Mouse (Mus musculus): Measurements from ENCODE around the gene Nusap1. TPM values are rescaled to one million over a fixed set of nuclear protein-coding genes. Genes with fewer than 3 reads are reported as not detected.
"Not testable (repeated sequence)": the region's sequence is repeated elsewhere in the genome, so short reads cannot be mapped to it uniquely, and the experiment has no call there.

Gene Nusap1
- total and polyA plus RNA-seq, 3 experiments = 2.2 to 138 (median 54.7) TPM

GRCm38 (mm10) chr2:119591247-119591646 is 26.9 kb upstream of the Nusap1 start:
- Histone ChIP-seq H3K27me3 (ENCODE audit: insufficient read depth, low read length) (no peaks in the 10 kb centered on the region), H3K4me3 (ENCODE audit: low read depth, low read length) (no peak overlapping the region), H3K4me1 (ENCODE audit: insufficient read depth, low read depth, low read length) (peaks cover 14% of the 10 kb centered on the region), H3K9me3 (replicated peaks) (peaks cover 4% of the 10 kb centered on the region), H3K36me3 (replicated peaks) (peaks cover 7% of the 10 kb centered on the region)
- no peak for TF ChIP-seq GATA1 (IDR thresholded peaks at IDR 0.05; ENCODE audit: borderline replicate concordance, low read length)
- DNase-seq (ENCODE audit: low spot score) (no peak), ATAC-seq (ENCODE audit: extremely low read depth, insufficient number of reproducible peaks, low FRiP score, poor library complexity, severe bottlenecking) (no peak)

GRCm38 (mm10) chr2:119593765-119594112 is 24.4 kb upstream of the Nusap1 start:
- Histone ChIP-seq H3K9me3 (replicated peaks) (peaks cover under 1% of the 10 kb centered on the region; the same call in 1 of the 2 replicates), H3K27me3 (ENCODE audit: insufficient read depth, low read length) (no peaks in the 10 kb centered on the region), H3K36me3 (replicated peaks) (peaks cover 24% of the 10 kb centered on the region), H3K4me3 (ENCODE audit: low read depth, low read length) (peak overlapping the region; percentile 99; the same call in 1 of the 2 replicates), H3K4me1 (ENCODE audit: insufficient read depth, low read depth, low read length) (peaks cover 24% of the 10 kb centered on the region)
- DNase-seq (ENCODE audit: low spot score) = no peak
- TF ChIP-seq GATA1 (IDR thresholded peaks at IDR 0.05; ENCODE audit: borderline replicate concordance, low read length) (no peak), CTCF (IDR thresholded peaks at IDR 0.05; ENCODE audit: low read depth, low read length) (no peak), TAL1 (conservative IDR thresholded peaks at IDR 0.05; ENCODE audit: low read depth, low read length) (no peak), POLR2AphosphoS5 (IDR thresholded peaks at IDR 0.05; ENCODE audit: insufficient replicate concordance, low read depth, low read length) (no peak), GATA2 (IDR thresholded peaks at IDR 0.05; ENCODE audit: borderline replicate concordance, low read depth, low read length) (no peak)
- ATAC-seq (ENCODE audit: extremely low read depth, insufficient number of reproducible peaks, low FRiP score, poor library complexity, severe bottlenecking) = no peak

- peak overlapping the region; percentile 99 for H3K4me3 ChIP-seq (ENCODE audit: low read depth, low read length)
- H3K9me3 ChIP-seq (replicated peaks) = no peaks in the 10 kb centered on the region
- no peaks in the 10 kb centered on the region for H3K27me3 ChIP-seq (ENCODE audit: insufficient read depth, low read length)
- peaks cover 30% of the 10 kb centered on the region for H3K36me3 ChIP-seq (replicated peaks)
- H3K4me1 ChIP-seq (ENCODE audit: insufficient read depth, low read depth, low read length) = peaks cover 25% of the 10 kb centered on the region
- no peak for TF ChIP-seq POLR2AphosphoS5 (IDR thresholded peaks at IDR 0.05; ENCODE audit: insufficient replicate concordance, low read depth, low read length)
- no peak for TF ChIP-seq CTCF (IDR thresholded peaks at IDR 0.05; ENCODE audit: low read depth, low read length)
- no peak for TF ChIP-seq GATA2 (IDR thresholded peaks at IDR 0.05; ENCODE audit: borderline replicate concordance, low read depth, low read length)
- TF ChIP-seq GATA1 (IDR thresholded peaks at IDR 0.05; ENCODE audit: borderline replicate concordance, low read length) = no peak
- TF ChIP-seq TAL1 (conservative IDR thresholded peaks at IDR 0.05; ENCODE audit: low read depth, low read length) = no peak
- ATAC-seq (ENCODE audit: extremely low read depth, insufficient number of reproducible peaks, low FRiP score, poor library complexity, severe bottlenecking) (peak; percentile 98), DNase-seq (ENCODE audit: low spot score) (peak; percentile 84)
Observed at GRCm38 (mm10) chr2:119594113-119594981, 23.8 kb upstream of the Nusap1 start.

GRCm38 (mm10) chr2:119595308-119595707 is 22.8 kb upstream of the Nusap1 start:
- Histone ChIP-seq H3K9me3 (replicated peaks) (no peaks in the 10 kb centered on the region), H3K27me3 (ENCODE audit: insufficient read depth, low read length) (no peaks in the 10 kb centered on the region), H3K4me1 (ENCODE audit: insufficient read depth, low read depth, low read length) (peaks cover 30% of the 10 kb centered on the region), H3K36me3 (replicated peaks) (peaks cover 37% of the 10 kb centered on the region), H3K4me3 (ENCODE audit: low read depth, low read length) (peak overlapping the region; percentile 99)
- DNase-seq (ENCODE audit: low spot score) = no peak
- TF ChIP-seq GATA2 (IDR thresholded peaks at IDR 0.05; ENCODE audit: borderline replicate concordance, low read depth, low read length) (no peak), POLR2AphosphoS5 (IDR thresholded peaks at IDR 0.05; ENCODE audit: insufficient replicate concordance, low read depth, low read length) (no peak), CTCF (IDR thresholded peaks at IDR 0.05; ENCODE audit: low read depth, low read length) (no peak), TAL1 (conservative IDR thresholded peaks at IDR 0.05; ENCODE audit: low read depth, low read length) (no peak), GATA1 (IDR thresholded peaks at IDR 0.05; ENCODE audit: borderline replicate concordance, low read length) (no peak)
- no peak for ATAC-seq (ENCODE audit: extremely low read depth, insufficient number of reproducible peaks, low FRiP score, poor library complexity, severe bottlenecking)

GRCm38 (mm10) chr2:119596781-119597330 is 21.2 kb upstream of the Nusap1 start:
- DNase-seq (ENCODE audit: low spot score) (no peak), ATAC-seq (ENCODE audit: extremely low read depth, insufficient number of reproducible peaks, low FRiP score, poor library complexity, severe bottlenecking) (no peak)
- no peak for TF ChIP-seq POLR2AphosphoS5 (IDR thresholded peaks at IDR 0.05; ENCODE audit: insufficient replicate concordance, low read depth, low read length)
- TF ChIP-seq GATA2 (IDR thresholded peaks at IDR 0.05; ENCODE audit: borderline replicate concordance, low read depth, low read length) = no peak
- TF ChIP-seq TAL1 (conservative IDR thresholded peaks at IDR 0.05; ENCODE audit: low read depth, low read length) = no peak
- no peak for TF ChIP-seq GATA1 (IDR thresholded peaks at IDR 0.05; ENCODE audit: borderline replicate concordance, low read length)
- TF ChIP-seq CTCF (IDR thresholded peaks at IDR 0.05; ENCODE audit: low read depth, low read length) = no peak
- Histone ChIP-seq H3K36me3 (replicated peaks) (peaks cover 49% of the 10 kb centered on the region), H3K27me3 (ENCODE audit: insufficient read depth, low read length) (no peaks in the 10 kb centered on the region), H3K4me3 (ENCODE audit: low read depth, low read length) (no peak overlapping the region), H3K9me3 (replicated peaks) (no peaks in the 10 kb centered on the region), H3K4me1 (ENCODE audit: insufficient read depth, low read depth, low read length) (peaks cover 37% of the 10 kb centered on the region)

GRCm38 (mm10) chr2:119601027-119601426 is 17.1 kb upstream of the Nusap1 start:
- Histone ChIP-seq H3K4me1 (ENCODE audit: insufficient read depth, low read depth, low read length) (peaks cover 54% of the 10 kb centered on the region), H3K36me3 (replicated peaks) (peaks cover 76% of the 10 kb centered on the region), H3K27me3 (ENCODE audit: insufficient read depth, low read length) (no peaks in the 10 kb centered on the region), H3K9me3 (replicated peaks) (no peaks in the 10 kb centered on the region), H3K4me3 (ENCODE audit: low read depth, low read length) (no peak overlapping the region)
- no peak for TF ChIP-seq GATA1 (IDR thresholded peaks at IDR 0.05; ENCODE audit: borderline replicate concordance, low read length)
- no peak for TF ChIP-seq GATA2 (IDR thresholded peaks at IDR 0.05; ENCODE audit: borderline replicate concordance, low read depth, low read length)
- DNase-seq (ENCODE audit: low spot score) (no peak), ATAC-seq (ENCODE audit: extremely low read depth, insufficient number of reproducible peaks, low FRiP score, poor library complexity, severe bottlenecking) (no peak)

GRCm38 (mm10) chr2:119601575-119601974 is 16.5 kb upstream of the Nusap1 start:
- peaks cover 76% of the 10 kb centered on the region for H3K36me3 ChIP-seq (replicated peaks)
- not testable (repeated sequence) for H3K4me3 ChIP-seq (ENCODE audit: low read depth, low read length); ATAC-seq (ENCODE audit: extremely low read depth, insufficient number of reproducible peaks, low FRiP score, poor library complexity, severe bottlenecking); H3K27me3 ChIP-seq (ENCODE audit: insufficient read depth, low read length); H3K9me3 ChIP-seq (replicated peaks); DNase-seq (ENCODE audit: low spot score)
- H3K4me1 ChIP-seq (ENCODE audit: insufficient read depth, low read depth, low read length) = peaks cover 55% of the 10 kb centered on the region

All from G1E (cell line).